Mouse (Mus musculus) myocyte (in vitro differentiated cells): ENCODE measurements around the gene Lsm14b. TPM values are rescaled to one million over a fixed set of nuclear protein-coding genes. Genes with fewer than 3 reads are reported as not detected.

Experiments
- H3K27me3 ChIP-seq: one replicate; pipeline ENCODE4 v1.6.1; 2011; ENCODE audit not compliant: control insufficient read depth, insufficient read depth, insufficient read length
- H3K36me3 ChIP-seq: one replicate; pipeline ENCODE4 v1.6.1; 2011; ENCODE audit not compliant: control insufficient read depth, insufficient read depth
- H3K4me2 ChIP-seq: one replicate; pipeline ENCODE4 v1.6.1; 2011; ENCODE audit warnings: low read depth, control low read depth
- H3K4me3 ChIP-seq: one replicate; pipeline ENCODE4 v1.5.1; 2011; ENCODE audit warnings: mild to moderate bottlenecking, control low read depth, moderate library complexity
- H3K79me2 ChIP-seq: one replicate; pipeline ENCODE4 v1.6.1; 2011; ENCODE audit not compliant: control insufficient read depth, insufficient read depth
- H3ac ChIP-seq: one replicate; pipeline ENCODE4 v1.6.1; 2011; ENCODE audit not compliant: control insufficient read depth, insufficient read length
- CEBPB ChIP-seq: IDR thresholded peaks from 2 replicates; pipeline ENCODE4 v1.6.1; 2011; ENCODE audit warnings: mild to moderate bottlenecking, moderate library complexity; ENCODE audit not compliant: poor library complexity, insufficient read depth, severe bottlenecking
- E2F4 ChIP-seq: IDR thresholded peaks from one replicate; pipeline ENCODE4 v1.6.1; 2011; ENCODE audit warnings: mild to moderate bottlenecking, control low read depth, moderate library complexity; ENCODE audit not compliant: insufficient read depth
- MAX ChIP-seq: IDR thresholded peaks from one replicate; pipeline ENCODE4 v1.6.1; 2011; ENCODE audit warnings: low read depth, mild to moderate bottlenecking, control low read depth
- MYOD1 ChIP-seq, 3 experiments: IDR thresholded peaks; one replicate each; pipeline ENCODE4 v1.6.1; 2011; ENCODE audit warnings: control low read depth in 2 of 3, low read depth in 2 of 3, mild to moderate bottlenecking in 2 of 3, moderate library complexity in 1 of 3; ENCODE audit not compliant: insufficient read length in 2 of 3, control insufficient read depth in 1 of 3
- MYOG ChIP-seq, 3 experiments: IDR thresholded peaks; one replicate each; pipeline ENCODE4 v1.6.1; 2011; ENCODE audit warnings: control low read depth in 2 of 3, low read depth in 2 of 3, mild to moderate bottlenecking in 2 of 3; ENCODE audit not compliant: insufficient read length in 2 of 3, control insufficient read depth in 1 of 3, insufficient read depth in 1 of 3
- POLR2A ChIP-seq: IDR thresholded peaks from one replicate; pipeline ENCODE4 v1.6.1; 2011; ENCODE audit warnings: low read depth, mild to moderate bottlenecking, control low read depth, moderate library complexity; ENCODE audit not compliant: insufficient read length
- POLR2AphosphoS2 ChIP-seq: IDR thresholded peaks from one replicate; pipeline ENCODE4 v1.6.1; 2011; ENCODE audit warnings: low read depth, control low read depth; ENCODE audit not compliant: insufficient read length
- REST ChIP-seq: IDR thresholded peaks from one replicate; pipeline ENCODE4 v1.6.1; 2011; ENCODE audit warnings: mild to moderate bottlenecking, control low read depth, moderate library complexity; ENCODE audit not compliant: insufficient read depth, insufficient read length
- SRF ChIP-seq: IDR thresholded peaks from one replicate; pipeline ENCODE4 v1.6.1; 2011; ENCODE audit warnings: low read depth; ENCODE audit not compliant: control insufficient read depth, insufficient read length
- TCF12 ChIP-seq: IDR thresholded peaks from one replicate; pipeline ENCODE4 v1.6.1; 2011; ENCODE audit warnings: mild to moderate bottlenecking, control low read depth; ENCODE audit not compliant: poor library complexity, insufficient read depth, severe bottlenecking
- TCF3 ChIP-seq: IDR thresholded peaks from one replicate; pipeline ENCODE4 v1.6.1; 2011; ENCODE audit warnings: low read depth, control low read depth; ENCODE audit not compliant: insufficient read length
- USF1 ChIP-seq: IDR thresholded peaks from one replicate; pipeline ENCODE4 v1.6.1; 2011; ENCODE audit warnings: low read depth, mild to moderate bottlenecking, control low read depth, moderate library complexity
- polyA plus RNA-seq: library from polyadenylated mRNA; unstranded; fragments of >200 nt; fragmentation: generic; extraction: Trizol; gene quantifications from one replicate; pipeline ENCODE4 v1.2.1, GENCODE M21; 2012; ENCODE audit warnings: missing spikeins

Gene Lsm14b
- polyA plus RNA-seq, 1 experiment: 48.8 TPM

- no peak overlapping the region for H3ac ChIP-seq
- no peaks in the 10 kb centered on the region for H3K79me2 ChIP-seq
- peak overlapping the region; percentile 76 for H3K4me3 ChIP-seq
- TF ChIP-seq TCF3: no peak
- TF ChIP-seq POLR2AphosphoS2: no peak
- no peak for TF ChIP-seq SRF
- TF ChIP-seq MYOD1 (IDR thresholded peaks at IDR 0.05; ENCODE audit: control insufficient read depth in 1 of 3, insufficient read length in 2 of 3, low read depth in 2 of 3): no peak
- no peak for TF ChIP-seq MAX
- no peak for TF ChIP-seq POLR2A
- TF ChIP-seq CEBPB: no peak
- no peak for TF ChIP-seq E2F4
- TF ChIP-seq USF1: no peak
- TF ChIP-seq TCF12: no peak
- TF ChIP-seq REST: no peak
- H3K27me3 ChIP-seq: no peaks in the 10 kb centered on the region
- H3K4me2 ChIP-seq: peak overlapping the region; percentile 81
- H3K36me3 ChIP-seq: peaks cover 5% of the 10 kb centered on the region
These were observed 46.9 kb downstream of the Lsm14b start for GRCm38 (mm10) chr2:180071671-180072070.

DNA sequence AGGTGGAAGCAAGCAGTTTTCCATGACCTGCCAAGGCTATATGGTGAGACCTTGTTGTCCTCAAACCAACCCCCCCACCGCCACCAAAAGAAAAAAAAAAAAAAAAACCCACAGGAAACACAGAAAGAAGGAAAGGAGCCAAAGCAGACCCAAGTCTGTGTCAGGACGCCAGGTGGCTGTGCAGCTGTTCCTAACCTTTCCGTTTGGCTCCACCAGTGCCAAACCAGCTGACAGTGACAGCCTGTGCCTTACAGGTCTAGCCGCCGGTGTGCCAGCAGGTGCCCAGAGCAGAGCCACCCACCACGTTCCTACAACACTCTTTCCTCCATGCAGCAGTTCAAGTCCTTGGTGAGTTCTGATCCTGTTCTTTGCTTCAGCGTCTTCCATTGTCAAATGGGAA, 48.1 kb downstream of the Lsm14b start:
- peak in 2 of 3 experiments; percentile 43 to 63 for TF ChIP-seq MYOD1 (IDR thresholded peaks at IDR 0.05; ENCODE audit: control insufficient read depth in 1 of 3, insufficient read length in 2 of 3, low read depth in 2 of 3)
- no peak for TF ChIP-seq POLR2AphosphoS2
- peak in 2 of 3 experiments; percentile 18 to 59 for TF ChIP-seq MYOG (IDR thresholded peaks at IDR 0.05; ENCODE audit: control insufficient read depth in 1 of 3, insufficient read depth in 1 of 3, insufficient read length in 2 of 3, low read depth in 2 of 3)
- TF ChIP-seq SRF: no peak
- H3K27me3 ChIP-seq: no peaks in the 10 kb centered on the region
- peaks cover 5% of the 10 kb centered on the region for H3K36me3 ChIP-seq

DNA sequence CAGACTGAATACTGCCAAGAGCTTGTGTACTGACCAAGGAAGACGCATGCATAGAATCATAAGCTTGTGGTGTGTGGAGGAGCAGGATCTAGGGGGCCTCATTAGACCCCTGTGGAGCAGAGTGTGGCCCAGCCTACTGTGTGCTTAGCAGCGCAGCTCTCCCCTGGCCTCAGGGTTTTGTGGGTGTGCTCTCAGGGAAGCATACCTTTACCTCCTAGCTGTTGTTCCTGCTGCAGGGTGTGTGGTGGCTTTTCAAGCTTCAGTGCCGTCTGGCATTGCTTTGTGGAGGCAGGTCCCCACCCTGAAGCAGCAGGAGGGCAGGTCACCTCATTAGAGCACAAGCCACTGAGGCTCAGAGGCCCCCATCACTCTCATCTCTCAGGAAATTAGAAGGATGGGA, 52.8 kb downstream of the Lsm14b start:
- Histone ChIP-seq H3K79me2 (no peaks in the 10 kb centered on the region), H3K27me3 (no peaks in the 10 kb centered on the region), H3K4me3 (no peak overlapping the region), H3K36me3 (peaks cover 5% of the 10 kb centered on the region), H3K4me2 (no peak overlapping the region), H3ac (no peak overlapping the region)
- no peak for TF ChIP-seq USF1
- no peak for TF ChIP-seq POLR2A
- no peak for TF ChIP-seq CEBPB
- TF ChIP-seq MYOG (IDR thresholded peaks at IDR 0.05; ENCODE audit: control insufficient read depth in 1 of 3, insufficient read depth in 1 of 3, insufficient read length in 2 of 3, low read depth in 2 of 3): no peak
- no peak for TF ChIP-seq MYOD1 (IDR thresholded peaks at IDR 0.05; ENCODE audit: control insufficient read depth in 1 of 3, insufficient read length in 2 of 3, low read depth in 2 of 3)
- TF ChIP-seq TCF12: no peak
- TF ChIP-seq E2F4: no peak
- no peak for TF ChIP-seq TCF3
- TF ChIP-seq SRF: no peak
- TF ChIP-seq REST: no peak

More for the DNA sequence above, 48.1 kb downstream of the Lsm14b start:
- Histone ChIP-seq H3K4me2 (no peak overlapping the region), H3ac (no peak overlapping the region), H3K79me2 (no peaks in the 10 kb centered on the region), H3K4me3 (no peak overlapping the region)

- Histone ChIP-seq H3K36me3 (no peaks in the 10 kb centered on the region), H3K79me2 (no peaks in the 10 kb centered on the region), H3K27me3 (no peaks in the 10 kb centered on the region), H3K4me2 (no peak overlapping the region), H3ac (no peak overlapping the region), H3K4me3 (no peak overlapping the region)
- TF ChIP-seq CEBPB (no peak), E2F4 (no peak), TCF3 (no peak), TCF12 (no peak), REST (no peak), SRF (no peak), MYOG (IDR thresholded peaks at IDR 0.05; ENCODE audit: control insufficient read depth in 1 of 3, insufficient read depth in 1 of 3, insufficient read length in 2 of 3, low read depth in 2 of 3) (no peak), MYOD1 (IDR thresholded peaks at IDR 0.05; ENCODE audit: control insufficient read depth in 1 of 3, insufficient read length in 2 of 3, low read depth in 2 of 3) (no peak), POLR2AphosphoS2 (no peak), USF1 (no peak), MAX (no peak), POLR2A (no peak)
These were observed 55.9 kb downstream of the Lsm14b start for GRCm38 (mm10) chr2:180080680-180081079.

DNA sequence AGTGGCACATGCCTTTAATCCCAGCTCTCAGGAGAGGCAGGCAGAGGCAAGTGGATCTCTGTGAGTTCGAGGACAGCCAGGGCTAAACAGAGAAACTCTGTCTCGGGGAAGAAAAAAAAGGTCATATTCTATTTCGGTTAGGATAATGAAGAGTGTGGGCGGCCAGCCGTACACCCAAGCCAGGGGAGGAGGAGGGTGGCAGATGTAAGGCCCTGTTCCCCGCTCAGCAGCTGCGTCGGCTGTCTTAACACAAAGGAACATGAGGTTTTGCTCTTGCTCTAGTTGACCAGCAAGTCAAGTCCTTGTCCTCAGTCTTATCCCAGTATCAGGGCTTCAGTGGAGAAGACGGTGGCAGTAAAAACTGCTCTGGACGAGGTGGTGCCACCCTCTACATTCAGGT, 58.3 kb downstream of the Lsm14b start:
- no peak for TF ChIP-seq TCF12
- no peak for TF ChIP-seq POLR2A
- TF ChIP-seq MYOD1 (IDR thresholded peaks at IDR 0.05; ENCODE audit: control insufficient read depth in 1 of 3, insufficient read length in 2 of 3, low read depth in 2 of 3): peak in 1 of 3 experiments; percentile 51
- TF ChIP-seq USF1: no peak
- TF ChIP-seq MYOG (IDR thresholded peaks at IDR 0.05; ENCODE audit: control insufficient read depth in 1 of 3, insufficient read depth in 1 of 3, insufficient read length in 2 of 3, low read depth in 2 of 3): no peak
- no peak for TF ChIP-seq POLR2AphosphoS2
- TF ChIP-seq CEBPB: no peak
- no peak for TF ChIP-seq SRF
- no peaks in the 10 kb centered on the region for H3K36me3 ChIP-seq
- H3K27me3 ChIP-seq: no peaks in the 10 kb centered on the region
- H3K4me2 ChIP-seq: no peak overlapping the region
- H3K4me3 ChIP-seq: no peak overlapping the region
- no peaks in the 10 kb centered on the region for H3K79me2 ChIP-seq
- no peak overlapping the region for H3ac ChIP-seq
